Mouse (Mus musculus): ENCODE data around the gene Kirrel.
"Not testable (repeated sequence)": the region's sequence is repeated elsewhere in the genome, so short reads cannot be mapped to it uniquely, and the experiment has no call there.

Gene Kirrel

DNA sequence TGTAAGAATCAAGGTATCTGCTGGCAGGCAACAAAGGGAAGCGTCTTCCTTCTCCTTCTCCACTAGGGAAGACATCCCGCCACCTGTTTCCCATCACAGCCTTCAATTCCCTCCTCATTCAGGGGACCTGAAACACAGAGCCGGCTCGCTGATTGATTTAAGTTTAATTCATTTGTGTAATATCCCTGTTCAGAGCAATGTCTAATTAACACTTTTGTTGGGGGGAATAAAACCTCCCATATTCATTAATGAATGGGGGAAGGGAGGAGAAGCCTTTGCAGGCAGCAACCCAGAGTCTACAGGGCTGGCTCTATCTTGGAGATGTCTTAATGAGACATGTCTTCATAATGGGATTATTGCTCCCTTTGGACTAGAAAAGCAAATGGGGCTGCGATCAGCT, 34.3 kb downstream of the Kirrel start:
- no peak for DNase-seq (ENCODE audit: extremely low read depth, low read depth, low spot score)

DNA sequence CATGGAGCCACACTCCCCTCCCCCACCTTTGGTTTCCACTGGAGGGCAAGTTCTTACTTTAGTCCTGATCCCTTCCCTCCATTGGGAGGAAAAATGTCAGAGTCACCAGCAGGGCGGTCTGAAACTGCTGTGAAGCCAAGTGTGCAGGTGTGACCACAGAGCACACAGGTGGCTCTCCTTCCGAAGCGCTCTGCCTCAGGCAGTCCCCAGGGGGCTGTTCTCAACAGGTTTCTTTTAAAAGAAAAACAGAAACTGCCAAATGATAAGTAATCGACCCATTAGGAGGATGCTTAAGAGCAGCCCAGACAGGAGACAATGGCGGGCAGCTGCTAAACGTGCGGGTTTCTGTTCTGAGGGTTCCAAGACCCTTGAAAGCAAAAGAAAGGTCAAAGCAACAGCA, 37.8 kb downstream of the Kirrel start:
- no peak for DNase-seq (ENCODE audit: extremely low read depth, low read depth, low spot score)

DNA sequence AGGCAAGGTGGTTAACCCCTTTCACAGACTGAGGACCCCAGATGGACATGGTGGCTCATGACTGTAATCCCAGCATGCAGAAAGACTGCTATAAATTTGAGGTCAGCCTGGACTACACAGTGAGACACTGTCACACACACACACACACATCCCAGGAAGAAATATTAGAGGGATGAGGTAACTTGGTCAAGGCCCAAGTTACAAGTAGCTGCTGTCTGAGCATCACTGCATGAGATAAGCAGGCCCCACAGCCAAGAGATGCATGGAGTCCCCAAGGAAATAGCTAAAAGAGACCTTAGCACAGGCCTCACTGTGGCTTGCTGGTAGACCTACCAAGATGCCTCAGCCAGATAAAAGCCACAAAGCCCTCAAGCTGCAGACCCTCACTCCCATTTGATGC, 39.6 kb downstream of the Kirrel start:
- DNase-seq (ENCODE audit: extremely low read depth, low read depth, low spot score), result no peak

DNA sequence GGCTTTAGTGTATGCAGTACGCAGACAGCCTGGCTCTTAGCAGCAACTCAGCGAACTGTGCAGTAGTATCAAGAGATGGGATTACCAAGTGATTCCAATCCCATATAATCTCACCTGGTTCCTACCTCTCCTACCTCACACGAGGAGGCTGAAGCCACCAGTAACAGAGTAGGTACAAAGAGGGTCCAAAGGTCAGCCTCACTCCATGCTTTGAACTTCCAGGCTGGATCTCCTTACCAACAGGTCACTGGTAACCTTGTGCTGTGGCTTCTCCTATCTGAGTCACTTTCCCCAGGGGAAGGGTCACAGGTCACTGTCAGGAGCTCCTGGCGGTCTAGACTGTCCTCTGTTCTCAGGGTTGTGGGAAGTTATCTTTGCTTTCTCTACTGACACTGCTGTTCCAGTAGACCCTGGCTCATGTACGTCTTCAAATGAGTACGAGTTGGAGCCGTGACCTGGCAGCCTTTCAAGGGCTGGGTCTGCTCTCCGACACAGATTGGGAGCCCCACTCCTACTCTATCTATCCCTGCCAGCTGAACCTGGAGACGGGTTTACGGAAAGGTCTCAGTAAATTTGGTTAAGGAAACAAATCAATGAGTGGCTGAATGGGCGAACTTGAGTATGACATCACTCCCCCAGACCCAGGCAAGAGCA, 42.7 kb downstream of the Kirrel start:
- no peak for DNase-seq (ENCODE audit: extremely low read depth, low read depth, low spot score)

DNA sequence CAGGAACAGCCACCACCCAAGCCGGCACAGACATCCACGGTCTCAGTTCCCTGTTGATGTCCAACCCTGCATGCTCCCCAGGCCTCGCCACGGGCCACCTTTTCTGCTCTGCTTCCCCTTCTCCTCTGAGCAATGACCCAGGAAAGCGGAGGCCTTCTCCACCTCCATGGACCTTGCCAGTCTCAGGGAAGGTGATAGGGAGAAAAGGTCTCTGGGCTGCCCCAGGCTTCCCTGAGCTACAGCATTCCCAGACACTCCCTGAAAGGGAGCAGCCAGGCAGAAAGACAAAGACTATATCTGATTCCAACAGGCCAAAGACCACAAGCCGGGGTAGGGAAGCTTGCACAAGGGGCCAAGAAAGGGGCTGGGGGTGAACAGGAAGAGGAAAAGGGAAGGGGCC, 43.6 kb downstream of the Kirrel start:
- no peak for DNase-seq (ENCODE audit: extremely low read depth, low read depth, low spot score)

DNA sequence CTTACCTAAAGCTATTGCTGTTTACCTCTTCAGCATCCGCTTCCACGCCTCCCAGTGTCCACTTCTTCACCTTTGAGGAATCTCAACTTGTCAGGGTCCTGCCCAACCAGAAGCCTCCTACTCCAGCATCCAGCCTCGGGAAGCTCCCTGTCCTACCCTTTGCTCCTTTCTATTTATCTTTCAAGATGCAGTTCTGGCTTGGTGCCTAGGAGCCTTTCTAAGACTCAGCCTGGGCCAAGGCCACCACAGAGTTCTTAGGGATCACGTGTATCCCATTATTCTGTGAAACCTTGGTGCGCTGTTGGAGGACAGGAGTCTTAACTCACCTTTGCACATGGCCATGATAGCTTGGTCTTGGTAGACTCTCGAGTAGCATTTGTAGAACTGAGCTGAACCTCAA, 50.8 kb downstream of the Kirrel start:
- DNase-seq (ENCODE audit: extremely low read depth, low read depth, low spot score), result no peak

DNA sequence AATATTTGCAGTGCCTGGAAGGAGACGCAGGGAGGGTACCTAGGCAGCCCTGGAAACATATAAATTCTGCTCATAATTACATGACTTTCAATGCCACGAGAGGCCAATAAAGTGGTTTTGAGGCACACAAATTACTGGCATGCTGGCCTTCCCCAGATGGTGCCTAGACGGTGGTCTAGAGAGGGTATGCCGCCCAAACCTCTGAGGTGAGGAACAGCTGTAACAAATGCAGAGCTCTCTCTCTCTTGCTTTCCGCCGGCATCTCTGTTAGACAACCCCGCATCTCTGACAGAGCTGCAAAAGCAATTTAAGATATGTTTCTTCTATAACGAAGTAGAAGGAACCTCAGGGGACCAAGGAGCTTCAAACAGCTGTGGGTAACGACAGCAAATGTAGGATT, 56.3 kb downstream of the Kirrel start:
- DNase-seq (ENCODE audit: extremely low read depth, low read depth, low spot score), result no peak

DNA sequence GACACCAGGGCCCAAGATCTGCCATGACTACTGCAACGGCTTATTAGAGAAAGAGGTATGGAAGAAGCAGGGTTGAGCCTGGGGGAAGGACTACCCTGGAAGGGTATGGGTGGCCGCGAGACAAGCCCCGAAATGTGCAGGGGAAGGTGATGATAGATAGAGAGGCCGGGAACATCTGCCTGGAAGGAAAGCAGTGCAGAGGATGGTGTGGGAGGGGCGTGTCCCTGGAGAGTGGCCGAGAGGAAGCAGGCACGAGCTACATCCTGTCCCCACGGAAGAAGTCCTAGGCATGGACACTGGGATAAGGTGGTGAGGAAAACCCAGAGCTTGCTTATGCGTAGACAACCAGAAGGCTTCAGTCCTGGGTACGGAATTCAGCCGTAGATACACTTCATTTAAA, 56.9 kb downstream of the Kirrel start:
- DNase-seq (ENCODE audit: extremely low read depth, low read depth, low spot score), result no peak

DNA sequence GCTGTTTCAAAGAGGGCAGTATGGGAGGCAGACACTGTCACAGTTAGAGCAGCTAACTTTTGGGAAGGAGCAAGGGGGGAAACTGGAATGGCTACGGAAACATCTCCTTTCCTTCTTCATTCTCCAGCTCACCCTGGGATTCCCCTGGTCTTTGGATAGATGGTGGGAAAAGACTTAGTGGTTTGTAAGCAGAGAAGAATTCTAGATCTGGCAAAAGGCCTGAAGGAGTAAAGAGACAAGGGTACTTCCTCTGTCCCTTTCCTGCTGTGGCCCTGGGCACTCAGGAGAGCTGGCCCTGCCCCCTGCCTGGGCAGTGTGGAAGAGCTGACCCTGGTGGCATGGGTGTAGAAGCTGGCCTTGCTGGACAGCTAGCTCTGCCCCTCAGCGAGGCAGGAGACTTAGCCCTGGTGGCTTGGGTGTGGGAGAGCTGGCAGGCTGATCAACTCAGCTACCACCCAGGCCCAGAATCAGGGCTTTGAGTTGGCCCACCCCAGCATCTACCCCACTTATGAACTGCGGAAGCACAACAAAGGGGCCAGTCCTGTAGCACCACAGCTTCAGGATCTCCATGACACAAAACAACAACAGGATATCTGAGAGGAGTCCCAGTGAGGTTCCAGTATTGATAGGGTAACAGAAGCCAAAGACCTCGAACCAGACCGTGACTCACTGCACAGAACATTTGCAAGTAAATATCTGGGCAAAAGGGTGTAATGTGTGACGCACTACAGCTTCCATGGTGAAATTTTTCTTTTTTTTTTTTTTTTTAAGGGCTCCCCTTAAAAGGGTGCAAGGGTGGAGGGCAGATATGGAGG, 58.6 kb downstream of the Kirrel start:
- no peak for DNase-seq (ENCODE audit: extremely low read depth, low read depth, low spot score)

DNA sequence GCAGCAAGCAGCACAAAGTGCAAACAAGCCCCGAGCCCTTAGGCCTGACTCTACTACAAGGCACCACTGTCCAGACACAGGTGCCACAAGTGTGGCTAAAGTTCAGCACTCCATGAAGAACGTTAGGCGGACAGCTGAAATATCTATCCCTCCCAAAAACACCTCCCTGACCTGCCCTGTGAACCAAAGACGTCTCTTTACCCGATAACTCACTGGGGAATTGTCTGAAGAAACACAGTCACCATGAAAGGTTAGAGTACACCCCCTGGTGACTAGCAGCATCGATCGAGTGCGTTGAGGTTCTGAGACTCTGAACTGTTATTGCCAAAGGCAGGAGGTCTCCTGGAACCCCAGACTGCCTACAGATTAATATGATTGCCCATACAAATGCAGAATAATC, 59.3 kb downstream of the Kirrel start:
- DNase-seq (ENCODE audit: extremely low read depth, low read depth, low spot score), result no peak

DNA sequence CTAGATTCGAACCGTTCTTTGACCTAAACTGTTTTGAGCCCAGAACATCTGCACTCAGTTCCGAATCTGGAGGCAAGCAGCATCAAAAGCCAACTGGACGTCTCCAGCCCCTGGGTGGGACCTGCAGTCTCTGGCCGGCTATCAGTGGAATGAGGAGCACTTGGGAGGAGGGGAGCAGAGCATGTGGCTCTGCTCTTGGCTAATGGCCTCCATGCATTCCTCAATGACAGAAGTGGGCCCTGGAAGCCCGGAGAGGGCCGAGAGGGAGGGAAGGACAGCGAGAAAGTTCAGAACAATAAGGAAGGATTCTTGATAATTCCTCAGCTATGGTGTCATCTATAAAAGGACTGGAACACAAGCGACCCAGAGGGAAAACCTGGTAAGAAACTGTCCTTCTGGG, 59.7 kb downstream of the Kirrel start:
- DNase-seq (ENCODE audit: extremely low read depth, low read depth, low spot score), result no peak

DNA sequence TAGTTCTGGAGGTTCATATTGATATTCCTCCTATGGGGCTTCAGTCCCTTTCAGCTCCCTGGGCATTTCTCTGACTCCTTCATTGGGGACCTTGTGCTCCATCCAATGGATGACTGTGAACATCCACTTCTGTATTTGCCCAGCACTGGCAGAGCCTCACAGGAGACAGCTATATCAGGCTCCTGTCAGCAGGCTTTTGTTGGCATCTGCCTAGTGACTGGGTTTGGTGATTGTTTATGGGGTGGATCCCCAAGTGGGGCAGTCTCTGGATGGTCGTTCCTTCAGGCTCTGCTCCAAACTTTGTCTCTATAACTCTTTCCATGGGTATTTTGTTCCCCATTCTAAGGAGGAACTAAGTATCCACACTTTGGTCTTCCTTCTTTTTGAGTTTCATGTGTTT, 60.7 kb downstream of the Kirrel start:
- not testable (repeated sequence) for DNase-seq (ENCODE audit: extremely low read depth, low read depth, low spot score)

DNA sequence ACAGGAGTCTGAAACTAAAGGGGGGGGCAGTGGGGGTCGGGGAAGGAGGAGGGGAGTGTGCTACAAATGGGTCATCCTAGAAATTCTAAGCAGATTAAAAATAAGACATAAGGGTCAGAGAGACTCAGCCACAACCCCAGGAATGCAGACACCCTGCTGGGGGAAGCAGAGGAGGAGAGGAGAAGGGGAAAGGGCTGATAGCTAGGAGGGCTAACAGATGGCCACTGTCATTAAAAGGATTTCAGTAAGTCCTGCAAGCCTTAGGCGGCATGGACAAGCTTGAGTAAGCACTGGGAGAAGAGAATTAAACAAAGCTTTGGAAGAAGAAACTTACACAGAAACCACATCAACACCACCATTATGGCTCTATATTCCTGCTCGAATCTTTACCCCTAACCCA, 62.3 kb downstream of the Kirrel start:
- no peak for DNase-seq (ENCODE audit: extremely low read depth, low read depth, low spot score)

DNA sequence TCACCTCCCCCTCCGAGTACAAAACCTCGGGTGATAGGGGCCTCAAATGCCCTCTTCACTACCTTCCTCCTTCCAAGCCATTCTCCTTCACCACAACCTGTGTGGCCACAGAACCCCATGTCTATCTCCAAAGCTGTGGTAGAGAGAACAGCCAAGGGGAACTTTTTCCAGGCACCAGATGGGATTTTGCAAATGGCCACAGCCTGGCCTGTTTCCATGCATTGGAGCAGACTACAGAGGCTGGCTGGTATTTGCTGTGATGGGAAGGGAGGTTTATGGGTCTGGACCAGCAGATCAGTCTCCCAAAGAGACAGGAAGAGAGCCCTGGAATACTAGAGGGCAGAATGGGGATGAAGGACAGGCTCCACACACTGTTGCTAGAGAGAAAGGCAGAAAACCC, 69.7 kb downstream of the Kirrel start:
- no peak for DNase-seq (ENCODE audit: extremely low read depth, low read depth, low spot score)

DNA sequence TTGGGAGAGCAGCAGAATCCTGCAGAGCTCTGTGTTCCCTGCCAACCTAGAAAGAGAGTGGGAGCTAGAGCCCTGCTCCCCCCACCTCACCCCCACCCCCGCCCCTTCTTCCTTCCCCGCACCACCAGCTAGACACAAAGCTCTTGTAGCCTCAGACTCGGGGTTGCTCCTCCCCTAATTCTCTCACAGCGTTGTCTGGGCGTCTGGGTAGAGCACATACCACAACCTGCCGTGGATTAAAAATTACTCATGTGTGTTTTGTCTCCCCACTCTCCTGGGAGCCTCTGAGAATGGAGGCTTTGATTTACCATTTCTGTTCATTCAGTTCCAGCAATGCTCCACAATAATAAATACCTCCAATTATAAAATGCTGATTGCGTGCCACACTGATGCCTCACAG, 72.2 kb downstream of the Kirrel start:
- DNase-seq (ENCODE audit: extremely low read depth, low read depth, low spot score), result no peak

DNA sequence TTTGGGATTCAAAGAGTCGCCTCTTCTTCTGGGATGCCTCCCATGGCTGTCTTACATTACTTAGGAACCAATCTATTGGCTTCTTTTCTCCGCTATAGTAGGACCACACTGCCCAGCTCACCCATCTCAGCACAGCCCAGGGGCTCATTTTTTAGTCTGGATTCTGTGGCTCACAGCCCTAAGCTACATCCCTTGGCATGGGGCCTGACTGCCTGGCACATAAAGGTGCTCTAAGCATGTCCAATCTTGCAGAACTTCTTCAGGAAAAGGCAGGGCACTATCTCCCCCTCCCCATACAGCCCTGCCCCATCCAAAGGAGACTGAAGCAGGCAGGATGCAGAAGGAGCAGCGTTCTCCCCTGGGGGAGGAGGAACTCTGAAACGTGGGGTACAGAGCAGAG, 73.6 kb downstream of the Kirrel start:
- DNase-seq (ENCODE audit: extremely low read depth, low read depth, low spot score), result no peak

DNA sequence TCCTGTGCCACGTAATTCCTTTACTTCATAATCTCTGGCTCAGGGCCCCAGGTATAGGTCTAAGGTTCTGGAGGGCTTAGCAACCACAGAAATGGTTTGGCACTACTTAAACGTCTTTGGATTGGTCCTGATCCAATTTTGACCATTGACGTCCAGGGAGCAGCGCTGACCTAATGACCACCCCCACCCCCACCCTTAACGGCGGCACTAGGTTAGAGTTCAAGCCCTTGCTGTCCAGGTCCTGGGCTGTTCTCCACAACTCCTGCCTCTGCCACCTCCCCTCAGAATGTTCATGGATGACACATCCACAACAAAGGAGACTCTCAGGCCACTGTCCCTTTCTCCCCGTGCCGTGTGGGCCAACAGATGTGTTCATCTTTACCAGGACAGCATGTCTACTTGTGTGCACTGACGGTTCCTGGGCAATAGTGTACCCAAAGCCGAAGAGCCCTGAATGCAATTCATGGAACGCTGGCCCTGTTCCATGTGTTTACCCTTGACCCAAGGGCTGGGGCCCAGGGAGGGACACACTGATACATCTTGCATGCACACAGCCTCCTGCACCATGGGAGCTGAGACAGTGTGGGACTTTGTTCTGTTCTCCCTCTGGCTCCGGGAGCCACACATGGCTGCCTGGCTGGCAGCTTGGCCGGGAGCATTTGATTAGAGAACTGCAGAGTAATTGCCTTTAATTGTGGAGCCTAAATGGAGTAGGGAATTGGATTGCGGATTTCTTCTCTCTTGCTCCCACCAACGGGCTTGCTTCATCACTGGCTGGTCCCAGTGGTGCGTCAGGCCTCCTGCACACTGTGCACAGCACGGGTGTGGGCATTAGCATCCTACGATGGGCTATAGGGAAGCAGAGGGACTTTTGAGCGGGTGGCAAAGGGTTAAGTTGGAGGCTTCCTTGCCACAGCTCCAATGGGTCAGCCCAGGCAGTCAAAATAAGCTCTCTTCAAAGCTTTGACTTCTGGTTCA, 76.3 kb downstream of the Kirrel start:
- no peak for DNase-seq (ENCODE audit: extremely low read depth, low read depth, low spot score)

DNA sequence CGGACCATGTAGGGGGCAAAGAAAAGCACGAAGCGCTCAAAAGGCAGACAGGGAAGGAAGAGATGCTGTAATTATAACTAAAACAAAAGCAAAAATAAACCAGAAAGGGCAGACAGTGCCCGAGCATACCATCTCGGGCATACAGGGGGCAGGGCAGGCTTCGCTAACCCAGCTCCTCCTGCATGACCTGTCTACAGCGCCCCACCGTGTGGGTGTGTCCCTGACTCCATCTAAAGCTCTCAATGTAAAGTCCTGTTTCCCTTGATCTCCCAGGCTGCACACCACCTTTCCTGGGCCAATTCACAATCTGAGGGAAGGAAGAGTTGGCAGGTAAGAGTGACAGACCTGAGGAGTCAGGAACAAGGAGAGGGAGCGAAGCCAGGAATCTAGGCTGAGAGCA, 77.3 kb downstream of the Kirrel start:
- no peak for DNase-seq (ENCODE audit: extremely low read depth, low read depth, low spot score)

DNA sequence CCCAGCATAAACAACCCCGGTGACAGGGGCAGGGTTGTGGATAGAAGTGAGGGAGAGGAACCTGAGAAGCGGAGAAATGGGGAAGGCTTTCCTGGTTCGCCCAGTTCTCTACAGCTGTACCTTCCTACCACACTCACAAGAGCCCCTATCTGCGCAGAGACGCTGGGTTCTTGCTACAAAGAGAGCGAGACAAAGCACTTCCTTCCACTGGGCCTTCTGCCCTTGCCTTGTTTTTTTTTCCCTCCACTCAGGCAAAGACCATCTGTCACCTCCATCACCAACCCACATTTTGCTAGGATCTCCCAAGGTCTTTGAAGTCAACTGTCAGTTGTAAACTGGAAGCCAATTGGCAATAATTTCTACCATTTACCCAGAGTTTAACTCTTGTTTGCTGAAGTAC, 80.8 kb downstream of the Kirrel start:
- no peak for DNase-seq (ENCODE audit: extremely low read depth, low read depth, low spot score)

DNA sequence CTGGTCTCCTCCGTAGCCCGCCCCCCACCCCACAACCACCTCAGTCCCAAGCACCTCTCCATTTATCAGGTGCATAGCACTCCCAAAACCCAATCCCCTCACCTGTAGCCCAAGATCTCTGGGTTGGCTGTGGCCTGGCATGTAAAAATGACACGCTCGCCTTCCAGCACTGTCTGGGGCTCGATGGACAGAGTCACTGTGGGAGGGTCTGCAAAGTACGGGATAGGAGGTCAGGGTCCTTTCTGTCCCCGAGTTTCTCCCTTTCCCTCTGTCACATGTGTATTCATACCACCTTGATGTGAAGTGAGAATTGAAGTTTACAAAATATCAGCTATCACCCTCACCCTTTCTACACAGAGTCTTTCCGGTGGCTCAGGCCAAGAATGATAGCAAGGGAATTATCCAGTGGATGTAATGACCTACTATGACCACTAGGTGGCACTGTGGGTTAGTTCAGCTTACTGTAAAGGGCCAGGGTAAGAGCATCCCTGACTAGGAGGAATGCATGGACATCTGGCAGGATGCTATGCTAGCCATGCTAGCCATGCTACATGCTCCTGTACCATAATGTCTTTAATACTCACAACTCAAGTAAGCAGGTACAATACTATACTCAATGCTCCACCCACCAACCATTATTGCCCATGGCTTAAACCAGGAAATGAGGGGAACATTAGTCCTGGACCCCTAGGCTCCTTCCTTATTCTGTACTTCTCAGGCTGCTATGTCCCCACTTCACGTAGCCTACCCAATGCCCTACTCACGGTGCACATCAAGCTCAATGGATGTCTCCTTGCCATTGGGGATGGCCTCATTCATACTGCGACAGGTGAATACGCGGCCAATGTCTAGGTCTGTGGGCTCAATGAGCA, 84.6 kb downstream of the Kirrel start:
- no peak for DNase-seq (ENCODE audit: extremely low read depth, low read depth, low spot score)

DNA sequence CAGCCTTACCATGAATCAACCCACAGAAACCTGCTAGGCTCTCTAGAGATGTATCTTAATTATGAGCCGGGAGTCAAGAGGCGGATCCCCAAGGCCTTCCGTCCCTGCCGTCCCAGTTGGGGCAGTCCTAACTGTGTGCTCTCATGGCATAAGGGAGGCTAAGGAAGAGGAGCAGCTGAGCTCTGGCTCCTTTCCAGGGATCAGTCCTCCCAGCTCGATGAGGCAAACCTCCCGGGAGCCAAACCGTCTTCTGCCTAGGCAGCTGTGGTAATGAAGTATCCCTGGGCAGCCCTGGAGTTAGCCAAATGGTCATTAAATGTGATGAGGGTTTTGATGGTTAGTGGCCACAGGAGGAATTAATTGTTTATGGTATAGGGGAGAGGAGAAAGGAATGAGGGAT, 87.4 kb downstream of the Kirrel start:
- DNase-seq (ENCODE audit: extremely low read depth, low read depth, low spot score), result no peak

Data from fat pad, adult 2 months (tissue).